Mouse (Mus musculus): ENCODE results near the gene Nupr1.
"Not testable (repeated sequence)": the region's sequence is repeated elsewhere in the genome, so short reads cannot be mapped to it uniquely, and the experiment has no call there.

Gene Nupr1

GRCm38 (mm10) chr7:126643244-126643617, 12.6 kb upstream of the Nupr1 start:
- not testable (repeated sequence) for DNase-seq

- DNase-seq = no peak
Observed at GRCm38 (mm10) chr7:126642545-126643243, 12.0 kb upstream of the Nupr1 start.

- peak in 1 of 2 experiments; percentile 6 for DNase-seq
Observed at GRCm38 (mm10) chr7:126636733-126637520, 6.3 kb upstream of the Nupr1 start.

DNA sequence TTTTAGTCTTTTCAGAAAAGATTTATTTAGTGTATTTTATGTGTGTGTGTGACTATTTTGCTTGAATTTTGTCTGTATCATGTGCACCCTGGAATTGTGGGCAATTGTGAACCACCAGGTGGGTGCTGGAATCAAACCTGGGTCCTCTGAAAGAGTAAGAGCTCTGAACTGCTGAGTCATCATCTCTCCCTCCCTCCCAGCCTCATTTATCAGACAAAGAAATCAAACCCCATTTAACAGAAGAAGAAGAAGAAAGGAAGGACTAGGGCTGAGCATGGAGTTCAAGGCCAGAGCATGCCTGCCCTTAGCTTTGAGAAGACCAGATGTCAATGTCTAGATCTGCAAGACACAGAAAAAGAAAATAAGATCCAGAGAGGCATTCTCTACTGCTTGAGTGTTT, 4.7 kb upstream of the Nupr1 start:
- no peak for DNase-seq

DNA sequence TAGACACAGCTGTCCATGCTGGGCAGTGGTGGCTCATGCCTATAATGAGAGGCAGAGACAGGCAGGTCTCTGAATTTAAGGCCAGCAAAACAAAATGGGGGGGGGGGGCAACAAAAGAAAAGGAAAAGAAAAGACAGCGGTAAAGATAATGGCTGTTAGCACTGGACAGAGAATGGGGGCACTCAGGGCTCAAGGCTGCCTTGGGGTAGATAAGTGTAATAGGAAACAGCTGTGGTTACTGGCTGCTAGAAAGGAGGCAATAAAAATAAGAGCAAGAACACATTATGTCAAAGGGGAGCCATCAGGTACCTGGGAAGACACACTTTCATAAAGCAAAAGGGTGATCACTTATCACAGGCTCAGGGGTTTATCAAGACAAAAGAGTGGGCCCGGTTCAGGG, 1.8 kb upstream of the Nupr1 start:
- no peak for DNase-seq

DNA sequence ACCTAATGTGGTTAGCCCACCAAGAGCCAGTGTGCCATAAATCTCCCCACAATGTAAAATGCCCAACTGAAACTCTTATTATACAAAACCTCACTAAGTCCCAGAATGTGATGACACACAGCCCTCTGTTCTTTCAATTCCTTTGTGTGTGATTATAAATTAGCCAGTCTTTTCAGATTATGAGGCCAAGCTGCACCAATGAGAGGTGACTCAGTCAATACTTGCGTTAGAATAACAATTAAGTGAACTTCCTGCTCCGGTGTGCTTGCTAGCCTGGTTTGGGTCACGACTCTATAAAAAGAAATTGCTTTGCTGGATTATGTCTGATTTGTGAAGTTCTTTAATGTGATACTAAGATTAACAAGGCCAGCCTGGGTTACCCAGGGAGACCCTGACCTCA, 746 bp downstream of the Nupr1 start:
- no peak for DNase-seq

GRCm38 (mm10) chr7:126628111-126628510, 2.5 kb downstream of the Nupr1 start:
- no peak for DNase-seq

DNA sequence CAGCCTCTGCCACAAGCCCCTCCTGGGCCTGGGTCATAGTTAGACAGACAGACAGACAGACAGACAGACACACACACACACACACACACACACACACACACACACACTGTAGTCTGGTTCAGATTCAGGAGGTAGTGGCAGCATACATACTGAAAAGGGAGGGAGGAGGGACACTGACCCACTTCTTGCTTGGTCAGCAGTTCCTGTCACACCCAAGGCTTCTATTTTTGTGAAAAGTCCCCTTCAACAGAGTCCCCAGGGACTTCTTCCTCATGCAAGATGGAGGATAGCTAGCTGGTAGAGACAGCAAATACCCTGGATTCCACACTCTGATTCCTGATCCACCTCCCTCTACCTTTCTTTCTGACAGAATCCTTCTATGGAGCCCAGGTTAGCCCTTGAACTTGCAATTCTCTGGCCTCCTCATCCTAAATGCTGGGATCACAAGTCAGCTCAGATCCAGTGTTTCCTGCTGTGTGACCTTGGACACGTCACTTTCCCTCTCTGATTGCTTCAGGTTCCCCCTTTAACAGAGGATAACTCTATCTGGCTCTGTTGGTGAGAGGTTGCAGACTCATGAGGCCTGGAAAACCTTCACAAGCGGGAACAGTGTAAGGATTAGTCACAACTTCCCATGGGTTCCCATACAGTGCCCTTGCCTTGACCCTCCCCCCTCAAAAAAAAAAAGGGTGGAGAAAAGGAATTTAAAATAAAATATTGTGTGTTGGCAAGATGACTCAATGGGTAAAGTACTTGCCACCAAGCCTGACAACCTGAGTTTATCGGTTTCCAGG, 4.7 kb downstream of the Nupr1 start:
- DNase-seq = no peak

GRCm38 (mm10) chr7:126625369-126625768, 5.3 kb downstream of the Nupr1 start:
- peak in 1 of 2 experiments; percentile 25 for DNase-seq

DNA sequence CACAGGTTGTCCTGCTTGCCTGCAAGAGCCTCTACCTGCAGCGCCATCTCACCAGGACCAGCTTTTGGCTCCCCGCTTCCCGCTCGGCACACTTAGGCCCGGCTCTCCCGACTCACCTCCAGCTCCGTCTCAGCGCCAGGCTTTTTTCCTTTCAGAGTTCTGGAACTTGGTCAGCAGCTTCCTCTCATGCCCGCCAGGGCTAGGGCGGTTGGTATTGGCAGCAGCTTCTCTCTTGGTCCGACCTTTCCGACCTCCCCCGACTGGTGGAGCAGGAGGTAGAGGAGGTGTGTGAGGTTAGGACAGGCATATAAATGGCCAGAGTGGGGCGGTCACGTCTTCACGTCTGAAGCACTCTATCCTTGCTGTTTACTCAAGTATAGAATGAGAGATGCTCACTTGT, 5.9 kb downstream of the Nupr1 start:
- DNase-seq = no peak

- no peak for DNase-seq
Observed at GRCm38 (mm10) chr7:126623381-126623780, 7.3 kb downstream of the Nupr1 start.

DNA sequence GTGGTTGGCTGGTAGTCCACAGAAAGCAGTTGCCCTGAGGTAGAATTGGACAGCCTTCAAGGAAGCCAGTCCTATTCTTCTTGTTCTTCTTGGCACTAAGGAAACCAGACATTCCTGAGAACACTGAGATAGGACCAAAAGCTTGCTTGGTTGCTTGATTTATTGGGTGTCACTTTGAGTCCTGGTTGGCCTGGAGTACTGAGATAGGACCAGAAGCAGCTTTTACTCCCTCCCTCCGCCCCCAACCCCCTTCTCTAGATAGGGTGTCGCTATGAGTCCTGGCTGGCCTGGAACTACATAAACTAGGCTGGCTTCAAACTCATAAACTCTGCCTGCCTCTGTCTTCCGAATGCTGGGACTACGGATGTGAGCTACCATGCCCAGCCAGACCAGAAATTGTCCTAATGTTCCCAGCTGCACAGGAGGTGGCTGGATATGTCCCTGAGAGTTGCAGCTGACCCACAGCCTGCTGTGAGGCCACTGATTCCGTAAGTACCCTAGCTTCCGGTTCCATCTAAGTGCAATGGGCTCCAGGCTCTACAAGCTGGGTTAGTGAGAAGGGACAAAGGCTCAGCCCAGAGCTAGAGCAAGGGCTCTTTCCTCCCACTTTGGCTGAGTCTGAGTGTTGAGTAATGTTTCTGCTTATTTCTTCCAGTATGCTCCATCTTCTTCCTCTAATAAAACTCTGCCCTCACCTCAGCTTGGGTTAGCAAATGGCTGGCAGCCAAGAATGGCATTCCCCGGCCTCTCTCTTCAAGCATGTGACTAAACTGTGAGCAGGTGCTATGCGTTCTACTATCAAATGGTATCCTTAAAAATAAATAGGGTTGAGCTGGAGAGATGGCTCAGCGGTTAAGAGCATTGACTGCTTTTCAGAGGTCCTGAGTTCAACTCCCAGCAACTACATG, 9.0 kb downstream of the Nupr1 start:
- no peak for DNase-seq

- no peak for DNase-seq
Observed at GRCm38 (mm10) chr7:126619559-126620275, 10.9 kb downstream of the Nupr1 start.

- no peak for DNase-seq
Observed at GRCm38 (mm10) chr7:126616707-126617106, 14.0 kb downstream of the Nupr1 start.

DNA sequence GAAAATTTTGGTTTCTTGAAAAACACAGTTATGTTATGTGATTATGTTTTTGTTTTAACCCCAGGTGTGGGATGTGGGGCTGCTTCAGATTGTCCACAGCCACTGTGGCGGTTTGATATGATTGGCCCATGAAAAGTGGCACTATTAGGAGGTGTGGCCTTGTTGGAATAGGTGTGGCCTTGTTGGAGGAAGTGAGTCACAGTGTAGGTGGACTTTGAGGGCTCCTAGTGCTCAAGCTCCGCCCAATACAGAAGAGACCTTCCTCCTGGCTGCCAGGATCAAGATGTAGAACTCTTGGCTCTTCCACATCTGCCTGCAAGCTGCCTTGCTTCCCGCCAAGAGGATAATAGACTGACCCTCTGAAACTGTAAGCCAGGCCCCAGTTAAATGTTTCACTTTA, 17.9 kb downstream of the Nupr1 start:
- DNase-seq = no peak

DNA sequence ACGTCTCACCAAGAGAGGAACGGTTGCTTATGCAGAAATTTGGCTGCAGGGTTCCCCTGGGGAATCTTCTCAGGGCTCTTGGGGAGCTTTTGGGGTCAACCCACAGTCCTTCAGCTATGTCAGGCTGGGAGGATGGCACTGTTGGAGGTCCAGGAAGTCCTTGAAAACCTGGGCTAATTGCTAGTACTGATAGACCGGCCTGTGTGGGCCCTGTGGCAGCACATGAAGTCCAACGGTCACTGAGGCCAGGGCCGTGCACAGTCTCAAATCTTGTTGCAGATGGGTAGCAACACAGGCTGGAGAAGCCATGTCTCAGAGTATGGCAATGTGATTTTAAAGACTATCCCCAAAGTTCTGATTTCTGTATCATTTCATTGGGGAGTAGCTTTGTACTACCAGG, 22.9 kb downstream of the Nupr1 start:
- DNase-seq = no peak

DNA sequence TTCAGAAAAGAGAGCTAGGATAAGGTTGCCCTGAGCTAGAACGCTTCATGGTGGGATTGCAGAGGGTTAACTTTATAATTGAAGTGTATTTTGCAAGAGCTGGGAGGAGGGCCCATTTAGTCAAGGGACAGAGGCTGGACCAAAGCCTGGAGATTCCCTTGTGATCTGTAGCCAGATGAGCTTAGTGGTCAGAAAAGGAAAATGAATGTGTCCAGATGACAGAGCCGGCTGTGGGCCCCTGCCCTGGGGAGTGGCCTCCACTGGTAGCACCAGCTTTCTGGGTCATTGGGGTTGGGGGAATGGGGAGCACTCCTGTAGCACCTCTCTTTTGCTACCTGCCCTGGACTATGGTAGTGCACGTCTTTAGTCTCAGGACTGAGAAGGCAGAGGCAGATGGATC, 23.6 kb downstream of the Nupr1 start:
- DNase-seq = no peak

- no peak for DNase-seq
Observed at GRCm38 (mm10) chr7:126606611-126607010, 24.1 kb downstream of the Nupr1 start.

DNA sequence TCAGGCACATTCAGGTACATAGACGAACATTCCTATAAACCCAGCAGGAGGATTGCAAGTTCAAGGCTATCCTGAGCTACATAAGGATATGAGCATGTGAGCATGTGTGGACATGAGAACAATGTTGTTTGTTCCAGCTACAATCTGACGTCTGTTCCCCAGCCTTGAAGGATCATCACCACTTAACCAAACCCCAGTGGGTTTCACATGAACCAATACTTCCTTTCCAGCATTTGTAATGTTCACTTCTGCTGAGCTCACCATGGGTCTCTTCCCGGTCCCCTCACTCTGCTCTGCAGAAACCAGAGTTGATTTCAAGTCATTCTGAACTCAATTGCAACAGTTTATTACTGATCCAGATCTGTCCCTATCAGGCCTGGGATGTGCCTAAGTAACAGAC, 28.0 kb downstream of the Nupr1 start:
- DNase-seq = no peak

DNA sequence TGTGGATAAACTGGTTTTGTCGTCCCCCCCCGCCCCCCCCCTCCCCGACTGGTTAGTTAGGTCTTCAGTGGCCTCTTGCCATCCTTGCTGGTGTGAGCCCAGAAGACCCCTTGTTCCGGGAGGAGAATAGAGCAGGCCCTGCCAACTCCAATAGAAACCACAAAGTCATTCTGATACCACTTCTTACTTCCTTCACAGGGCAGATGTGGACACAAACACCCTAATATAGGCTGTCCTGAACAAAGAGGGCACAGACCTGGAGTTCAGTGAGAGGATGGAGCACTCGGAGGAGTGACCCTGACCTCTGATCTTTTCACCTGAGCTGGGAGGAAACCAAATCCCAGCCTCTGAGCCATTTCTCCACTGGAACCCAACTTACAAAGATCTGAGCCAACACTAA, 28.8 kb downstream of the Nupr1 start:
- DNase-seq = no peak

DNA sequence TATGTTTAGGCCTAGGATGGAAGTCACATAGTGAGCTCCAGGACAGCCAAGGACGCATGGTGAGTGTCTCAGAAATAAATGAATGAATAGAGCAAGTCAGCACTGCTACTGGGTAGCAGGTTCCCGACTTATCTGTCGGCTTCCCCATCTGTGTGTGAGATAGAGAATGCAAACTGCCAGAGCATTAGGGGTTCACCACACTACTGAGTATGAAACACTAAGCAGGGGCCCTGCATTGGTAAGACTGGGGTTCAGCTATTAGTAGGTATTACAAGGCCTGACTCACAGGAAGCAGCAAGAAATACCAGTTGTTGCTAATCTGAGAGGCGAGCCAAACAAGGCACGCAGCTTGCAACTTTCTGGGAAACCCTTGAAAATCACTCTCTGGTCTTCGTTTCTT, 31.7 kb downstream of the Nupr1 start:
- no peak for DNase-seq

- no peak for DNase-seq
Observed at GRCm38 (mm10) chr7:126596414-126596813, 34.2 kb downstream of the Nupr1 start.

Data from thymus, adult 18-20 months (tissue).